Mouse (Mus musculus) skeletal muscle tissue, postnatal 0 days (tissue): Measurements from ENCODE around the gene Gm8797. TPM values are rescaled to one million over a fixed set of nuclear protein-coding genes. Genes with fewer than 3 reads are reported as not detected.

Experiments used
- polyA plus RNA-seq: library from polyadenylated mRNA; unstranded; fragments of >200 nt; fragmentation: Nextera tagmentation; extraction: Ambion mirVana; gene quantifications from 2 replicates; pipeline ENCODE4 v1.2.1, GENCODE M21; 2015

The Gm8797 gene
- polyA plus RNA-seq, result 10.3 and 12.1 TPM in 2 replicates

DNA sequence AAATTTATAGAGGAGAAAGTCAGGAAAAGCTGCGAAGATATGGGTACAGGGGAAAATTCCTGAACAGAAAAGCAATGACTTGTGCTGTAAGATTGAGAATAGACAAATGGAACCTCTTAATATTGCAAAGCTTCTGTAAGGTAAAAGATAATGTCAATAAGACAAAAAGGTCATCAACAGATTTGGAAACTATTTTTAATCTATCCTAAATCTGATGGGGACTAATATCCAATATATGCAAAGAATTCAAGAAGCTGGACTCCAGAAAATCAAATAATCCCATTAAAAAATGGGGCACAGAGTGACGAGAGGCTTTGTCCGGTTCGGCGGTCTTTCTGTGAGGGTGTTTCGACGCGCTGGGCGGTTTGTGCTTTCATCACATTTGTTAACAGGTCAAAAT, at the start of gene Gm8797:
Gene Gm8797, plus strand, starts transcription at position 301 of the 400 bp plus-strand sequence.

